Mouse (Mus musculus): Measurements from ENCODE around the gene Bmpr1b.
"Not testable (repeated sequence)": the region's sequence is repeated elsewhere in the genome, so short reads cannot be mapped to it uniquely, and the experiment has no call there.

Bmpr1b gene

DNA sequence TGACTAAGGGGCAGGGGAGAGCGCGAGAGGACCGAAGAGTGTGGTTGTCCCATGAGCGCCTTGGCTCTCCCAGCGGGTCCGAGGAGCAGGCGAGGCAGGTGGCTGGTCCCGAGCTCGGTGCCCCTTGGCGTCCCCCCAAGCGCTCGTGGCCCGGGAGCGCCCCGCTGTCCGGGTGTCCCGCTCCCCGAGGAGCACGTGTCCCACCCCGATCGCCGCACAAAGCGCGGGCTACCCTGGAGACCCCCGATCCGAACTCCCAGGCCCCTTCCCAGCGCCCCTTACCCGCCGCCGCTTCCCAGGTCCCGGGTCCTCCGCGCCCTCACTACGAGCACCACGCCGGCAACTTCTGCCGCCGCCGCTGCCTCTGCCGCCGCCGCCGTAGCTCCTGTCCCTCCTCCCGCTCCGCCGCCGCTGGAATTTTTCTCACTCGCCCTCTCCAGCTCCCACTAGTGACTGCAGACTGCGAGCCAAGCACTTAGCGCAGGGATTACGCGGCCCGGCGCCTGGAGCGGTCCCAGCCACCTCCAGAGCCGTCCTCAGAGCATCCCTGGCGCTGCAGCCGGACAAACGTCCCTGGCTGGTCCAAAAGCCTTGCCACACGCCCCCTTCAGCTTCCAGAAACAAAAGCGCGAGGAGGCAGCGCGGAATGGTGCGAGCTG lies at the start of gene Bmpr1b:
Bmpr1b (minus strand) TSS at position 563 of the 659 bp plus-strand sequence.
- in situ Hi-C loops (cut with MboI; ENCODE audit: unreplicated experiment in 2 of 2) = no loop called here

DNA sequence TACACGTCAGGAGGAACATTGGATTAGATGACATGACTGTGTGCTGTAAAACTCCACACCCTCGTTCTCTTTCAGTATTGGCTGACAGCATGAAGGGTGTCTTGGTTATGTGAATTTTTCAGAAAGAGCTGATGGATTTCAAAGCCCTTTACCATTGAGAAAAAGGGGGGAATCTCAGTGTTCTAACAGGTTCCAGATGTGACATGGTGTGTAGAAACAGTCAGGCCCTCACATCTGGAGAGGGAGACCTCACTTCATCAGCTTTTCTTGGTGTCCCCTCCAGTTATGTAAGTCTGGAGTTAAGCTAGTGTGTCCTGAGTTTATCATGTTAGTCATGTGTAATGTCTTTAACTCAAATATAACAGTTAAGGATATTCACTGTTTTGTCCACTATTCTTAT lies 43.6 kb upstream of the Bmpr1b start:
- in situ Hi-C loops (cut with MboI; ENCODE audit: unreplicated experiment in 2 of 2) = no loop called here

DNA sequence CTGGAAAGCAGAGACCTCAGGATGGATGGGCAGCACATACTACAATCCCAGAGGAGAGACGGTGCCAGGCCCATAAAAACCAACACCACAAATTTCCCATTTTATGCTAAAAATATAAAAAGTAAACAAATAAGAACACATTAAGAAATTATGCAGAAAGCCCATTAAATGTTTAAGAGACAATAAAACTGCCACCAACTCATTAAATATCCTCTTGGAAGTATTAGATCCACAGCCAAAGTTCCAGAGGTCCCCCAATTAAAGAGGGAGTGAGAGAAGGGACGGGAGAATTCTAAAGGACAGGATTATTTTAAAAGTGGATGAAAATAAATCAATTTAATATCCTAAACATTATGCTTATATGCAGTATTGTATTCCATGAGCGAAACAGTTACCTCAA lies 43.0 kb upstream of the Bmpr1b start:
- in situ Hi-C loops (cut with MboI; ENCODE audit: unreplicated experiment in 2 of 2) = no loop called here

- in situ Hi-C loops (cut with MboI; ENCODE audit: unreplicated experiment in 2 of 2) = no loop called here
These were observed 40.8 kb upstream of the Bmpr1b start for GRCm38 (mm10) chr3:142209981-142210380.

DNA sequence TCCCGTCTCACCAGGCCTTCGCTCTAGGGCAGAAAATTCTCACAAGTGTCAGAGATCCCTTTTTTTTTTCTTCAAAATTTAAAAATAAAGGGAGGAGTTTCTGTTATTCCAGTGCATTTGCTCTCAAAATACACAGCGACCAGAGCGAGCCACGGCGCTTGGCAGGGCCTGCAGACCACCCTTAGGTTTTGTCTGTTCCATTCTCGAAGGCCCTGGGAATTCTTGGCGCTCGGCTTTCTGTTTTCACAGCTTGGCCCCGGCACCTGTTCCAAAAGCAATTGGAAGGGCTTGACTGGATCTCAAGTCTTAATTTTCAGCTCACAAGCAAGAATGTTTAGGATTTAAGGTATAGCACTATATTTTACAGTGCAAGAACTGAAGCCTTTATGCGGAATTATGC lies 39.8 kb upstream of the Bmpr1b start:
- in situ Hi-C loops (cut with MboI; ENCODE audit: unreplicated experiment in 2 of 2) = no loop called here

DNA sequence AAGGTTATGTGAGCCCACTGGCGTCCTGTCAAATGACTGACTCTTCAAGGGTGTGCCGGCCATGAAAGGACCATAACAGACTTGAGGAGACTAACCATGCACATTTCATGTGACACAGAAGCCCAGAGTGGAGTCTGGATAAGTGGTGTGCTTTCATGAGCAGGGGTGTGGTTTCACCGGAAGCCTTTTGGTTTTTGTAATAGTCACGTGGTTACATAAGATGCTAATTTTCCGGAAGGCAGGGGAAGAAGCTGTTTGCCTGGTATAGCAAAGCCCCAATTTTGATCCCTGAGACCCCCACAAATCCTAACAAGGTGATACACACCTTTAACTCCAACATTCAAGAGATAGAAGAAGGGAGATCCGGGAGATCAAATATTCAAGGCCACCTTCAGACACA lies 38.3 kb upstream of the Bmpr1b start:
- in situ Hi-C loops (cut with MboI; ENCODE audit: unreplicated experiment in 2 of 2) = no loop called here

DNA sequence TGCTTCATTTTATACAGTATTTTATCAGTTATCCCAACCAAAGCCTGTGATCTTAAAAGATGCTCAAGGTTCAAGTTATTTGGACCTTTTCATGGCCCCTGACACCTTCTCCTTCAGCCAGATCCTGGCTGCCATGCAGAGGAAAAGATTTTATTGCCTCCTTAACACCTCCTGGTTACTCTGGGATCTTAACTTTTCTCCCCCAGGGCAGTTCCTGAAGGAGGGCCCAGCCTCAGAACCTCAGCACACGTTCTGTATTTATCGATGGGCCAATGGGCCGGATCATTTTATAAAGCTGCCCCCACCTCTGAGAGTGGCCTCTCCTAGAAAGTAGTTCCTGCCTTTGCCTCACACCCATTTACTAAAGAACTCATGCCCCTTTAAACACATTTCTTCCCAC lies 37.1 kb upstream of the Bmpr1b start:
- in situ Hi-C loops (cut with MboI; ENCODE audit: unreplicated experiment in 2 of 2) = no loop called here

GRCm38 (mm10) chr3:142196142-142196541 lies 26.9 kb upstream of the Bmpr1b start:
- in situ Hi-C loops (cut with MboI; ENCODE audit: unreplicated experiment in 2 of 2) = no loop called here

DNA sequence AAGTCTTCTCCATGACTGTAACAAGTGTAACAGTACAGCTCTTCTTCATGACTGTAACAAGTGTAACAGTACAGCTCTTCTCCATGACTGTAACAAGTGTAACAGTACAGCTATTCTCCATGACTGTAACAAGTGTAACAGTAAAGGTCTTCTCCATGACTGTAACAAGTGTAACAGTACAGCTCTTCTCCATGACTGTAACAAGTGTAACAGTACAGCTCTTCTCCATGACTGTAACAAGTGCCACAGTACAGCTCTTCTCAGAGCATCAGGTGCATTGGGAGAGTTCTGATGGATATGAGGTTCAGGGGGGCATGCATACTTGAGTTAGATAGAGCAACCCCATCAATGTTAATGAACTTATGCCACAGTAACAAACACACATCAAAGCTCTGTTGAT lies 22.4 kb upstream of the Bmpr1b start:
- in situ Hi-C loops (cut with MboI; ENCODE audit: unreplicated experiment in 2 of 2) = not testable (repeated sequence)

- in situ Hi-C loops (cut with MboI; ENCODE audit: unreplicated experiment in 2 of 2) = no loop called here
These were observed 17.3 kb upstream of the Bmpr1b start for GRCm38 (mm10) chr3:142186551-142186950.

- in situ Hi-C loops (cut with MboI; ENCODE audit: unreplicated experiment in 2 of 2) = no loop called here
These were observed 4.8 kb upstream of the Bmpr1b start for GRCm38 (mm10) chr3:142173996-142174395.

DNA sequence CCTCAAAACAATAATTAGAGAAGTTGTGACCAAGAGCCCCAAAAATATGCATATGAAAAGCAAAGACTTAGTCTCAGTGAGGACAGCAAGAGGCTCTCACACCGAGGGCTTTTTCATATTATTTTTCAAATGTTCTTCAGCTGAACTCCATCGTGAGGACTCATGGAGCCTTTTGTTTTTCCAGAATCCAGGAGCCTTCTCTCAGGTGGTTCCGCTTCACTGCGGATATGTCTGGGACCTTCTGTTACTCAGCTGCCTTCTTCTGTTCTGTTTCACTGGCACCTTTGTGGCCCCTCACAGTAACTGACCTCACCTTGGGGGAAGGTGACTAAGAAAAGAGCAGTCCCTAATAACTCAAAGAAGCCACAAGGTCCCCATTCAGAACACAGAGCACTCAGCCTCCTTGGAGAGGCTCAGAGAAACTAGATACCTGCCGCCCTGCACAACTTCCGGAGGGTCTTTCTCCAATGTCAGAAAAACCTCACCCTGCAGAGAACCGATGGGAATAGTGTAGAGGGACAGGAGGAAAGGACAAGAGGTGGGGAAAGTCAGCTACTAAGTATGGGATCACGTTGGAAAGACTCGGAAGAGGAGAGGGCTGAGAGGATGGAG lies 868 bp downstream of the Bmpr1b start:
- in situ Hi-C loops (cut with MboI; ENCODE audit: unreplicated experiment in 2 of 2) = no loop called here

DNA sequence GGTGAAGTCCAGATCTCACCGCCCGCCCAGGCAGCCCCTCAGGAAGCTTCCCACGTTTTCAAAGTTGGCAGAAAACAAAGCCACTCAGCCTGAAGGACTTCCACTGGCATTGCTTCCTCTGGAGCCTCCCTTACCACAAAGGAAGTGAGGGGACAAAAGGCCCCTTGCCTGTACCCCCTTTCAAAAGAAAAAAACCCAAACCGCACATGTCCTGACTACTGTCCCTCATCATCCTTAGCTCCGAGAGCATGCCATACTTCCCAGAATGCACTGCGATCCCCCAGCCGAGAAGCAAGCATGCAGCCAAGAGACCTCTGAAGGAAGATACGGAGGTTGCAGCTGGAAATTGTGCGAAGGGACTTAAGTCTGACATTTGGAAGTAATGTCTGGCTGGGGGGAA lies 4.2 kb downstream of the Bmpr1b start:
- in situ Hi-C loops (cut with MboI; ENCODE audit: unreplicated experiment in 2 of 2) = no loop called here

DNA sequence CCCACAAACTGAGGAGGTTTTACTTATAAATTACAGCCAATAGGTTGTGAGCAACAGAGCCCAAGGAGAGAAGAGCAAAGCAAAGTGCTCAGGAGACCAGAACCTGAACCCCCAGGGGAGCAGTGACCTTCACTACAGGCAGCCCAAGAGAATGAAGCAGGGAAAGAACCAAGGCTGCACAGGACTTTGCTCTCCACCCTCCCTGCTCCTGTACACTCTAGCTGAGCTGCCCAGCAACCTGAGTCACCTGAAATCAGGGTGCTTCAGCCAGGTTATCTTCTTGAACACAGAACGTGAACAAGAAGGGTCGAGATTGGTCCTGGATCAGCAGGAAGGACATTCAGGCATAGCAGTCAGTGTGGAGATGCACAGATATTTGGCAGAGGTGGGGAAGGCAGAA lies 5.3 kb downstream of the Bmpr1b start:
- in situ Hi-C loops (cut with MboI; ENCODE audit: unreplicated experiment in 2 of 2) = no loop called here

GRCm38 (mm10) chr3:142161405-142161804 lies 7.8 kb downstream of the Bmpr1b start:
- in situ Hi-C loops (cut with MboI; ENCODE audit: unreplicated experiment in 2 of 2) = no loop called here

- in situ Hi-C loops (cut with MboI; ENCODE audit: unreplicated experiment in 2 of 2) = no loop called here
These were observed 17.2 kb downstream of the Bmpr1b start for GRCm38 (mm10) chr3:142151980-142152379.

DNA sequence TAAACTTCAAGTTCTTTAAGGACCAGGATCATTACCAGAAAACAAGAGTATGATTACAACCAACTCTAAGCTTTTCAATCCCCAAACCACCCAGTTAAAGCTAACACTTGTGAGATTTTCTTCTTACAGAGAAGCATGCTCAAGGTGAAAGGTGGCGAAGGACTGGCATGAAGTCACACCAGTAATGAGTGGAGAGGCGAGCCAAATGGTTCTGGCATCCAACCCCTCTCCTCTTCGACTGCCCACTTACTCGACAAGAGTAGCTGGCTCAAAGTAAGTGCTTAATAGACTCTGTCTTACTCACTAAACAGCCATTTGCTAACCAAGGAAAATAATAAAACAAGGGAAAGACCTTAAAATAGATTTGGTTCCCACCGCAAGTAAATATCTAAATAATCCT lies 30.4 kb downstream of the Bmpr1b start:
- in situ Hi-C loops (cut with MboI; ENCODE audit: unreplicated experiment in 2 of 2) = no loop called here

DNA sequence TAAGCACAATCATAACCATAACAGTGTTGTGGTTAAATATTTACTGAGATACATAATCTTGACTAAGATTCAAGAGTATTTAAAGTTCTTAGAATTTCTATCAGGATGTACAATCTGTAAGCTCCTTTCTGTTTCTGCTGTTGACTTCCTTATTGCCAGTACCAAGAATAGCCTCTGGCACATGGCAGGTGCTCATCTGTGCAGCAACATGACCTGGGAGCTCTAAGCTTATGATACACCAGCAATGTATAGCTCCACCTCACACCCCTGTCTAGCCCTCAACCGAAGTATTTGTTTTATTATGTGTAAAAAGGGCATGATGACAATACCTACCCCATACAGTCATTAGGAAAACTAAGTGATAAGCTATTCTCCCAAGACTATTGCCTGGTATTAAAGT lies 42.8 kb downstream of the Bmpr1b start:
- in situ Hi-C loops (cut with MboI; ENCODE audit: unreplicated experiment in 2 of 2) = no loop called here

- in situ Hi-C loops (cut with MboI; ENCODE audit: unreplicated experiment in 2 of 2) = no loop called here
These were observed 43.7 kb downstream of the Bmpr1b start for GRCm38 (mm10) chr3:142125556-142125955.

DNA sequence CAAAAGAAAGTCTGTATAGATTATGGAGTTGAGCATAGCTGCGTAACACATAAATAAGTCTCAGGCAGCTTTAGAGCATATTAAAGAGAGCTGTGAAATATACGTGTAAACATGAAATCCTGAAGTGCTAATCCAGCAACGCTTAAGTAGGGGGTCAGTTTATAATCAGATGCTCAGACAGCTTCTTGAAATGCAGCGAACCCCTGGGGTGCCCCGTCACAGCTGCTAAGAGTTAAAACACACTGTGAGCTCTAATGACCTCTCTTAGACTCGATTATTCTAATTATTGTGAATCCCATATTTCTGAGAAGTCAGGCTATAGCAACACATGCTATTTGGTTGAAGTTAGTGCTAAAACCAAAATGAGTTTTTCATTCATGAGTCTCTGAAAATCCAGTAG lies 45.0 kb downstream of the Bmpr1b start:
- in situ Hi-C loops (cut with MboI; ENCODE audit: unreplicated experiment in 2 of 2) = no loop called here

DNA sequence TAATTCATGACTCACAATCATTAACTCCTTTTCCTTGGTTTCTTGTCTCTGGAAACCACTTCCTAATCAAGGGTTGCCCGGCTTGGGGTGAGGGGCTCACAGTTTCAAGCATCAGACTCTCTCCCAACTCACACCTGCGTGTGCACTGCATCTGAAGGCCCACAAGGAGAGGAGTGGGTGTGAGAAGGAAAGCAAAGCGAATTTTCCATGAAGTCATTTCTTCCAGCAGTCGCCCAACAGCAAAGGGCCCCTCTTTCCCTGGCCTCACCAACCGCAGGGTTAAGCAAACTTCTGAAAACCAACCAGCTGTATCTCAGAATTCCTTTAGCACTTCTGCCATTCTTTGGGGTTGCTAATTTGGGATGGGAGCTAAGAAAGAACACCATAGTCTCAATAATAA lies 46.8 kb downstream of the Bmpr1b start:
- in situ Hi-C loops (cut with MboI; ENCODE audit: unreplicated experiment in 2 of 2) = no loop called here

- in situ Hi-C loops (cut with MboI; ENCODE audit: unreplicated experiment in 2 of 2) = no loop called here
These were observed 48.4 kb downstream of the Bmpr1b start for GRCm38 (mm10) chr3:142120795-142121194.
